In the genomic region with DNA sequence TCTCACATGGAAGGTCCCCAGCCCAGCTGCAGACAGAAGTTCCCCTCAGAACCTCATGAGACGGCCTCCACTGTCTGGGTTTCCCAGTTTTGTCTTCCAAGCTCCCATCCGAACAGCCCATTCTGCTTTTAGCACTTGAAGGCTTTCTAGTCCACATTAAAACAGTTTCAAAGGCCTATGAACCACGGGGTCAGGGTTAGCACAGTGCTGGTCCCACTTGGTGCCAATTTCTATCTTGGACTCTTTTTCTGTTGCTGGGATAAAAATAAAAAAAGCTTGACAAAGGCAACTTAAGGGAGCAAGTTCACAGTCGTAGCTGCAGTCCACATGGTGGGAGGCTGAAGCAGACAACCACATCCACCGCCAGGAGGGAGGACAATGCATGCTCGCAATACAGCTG, we compare ENCODE assay signal across 22 mouse cellular contexts.
"Had no signal": no experiment of that assay in that cellular context is flagged by ENCODE, and none has a peak within 500 bp of the region (broad histone marks: within the 10 kb centered on the region; RNA-seq: fewer than 3 reads in every experiment).

No protein-coding gene starts in this region.

- H3K4me1 ChIP-seq: limb, embryonic 10.5 days; lung, embryonic 15.5 days; neural tube, embryonic 12.5 days; neural tube, embryonic 15.5 days had no signal

- H3K4me2 ChIP-seq: limb, embryonic 13.5 days; lung, embryonic 15.5 days; midbrain, embryonic 11.5 days; neural tube, embryonic 12.5 days; neural tube, embryonic 15.5 days had no signal

- H3K9me3 ChIP-seq: limb, embryonic 10.5 days; limb, embryonic 13.5 days; lung, embryonic 15.5 days; megakaryocyte, embryonic 14.5 days; neural tube, embryonic 12.5 days; neural tube, embryonic 15.5 days had no signal

- H3K27ac ChIP-seq: layer of hippocampus, adult 2 months; limb, embryonic 10.5 days; limb, embryonic 13.5 days; liver, embryonic 14.5 days; lung, embryonic 15.5 days; neural tube, embryonic 12.5 days; neural tube, embryonic 15.5 days; stomach, postnatal 0 days had no signal

- ATAC-seq: intestine, postnatal 0 days had no signal

- H3K27me3 ChIP-seq: limb, embryonic 13.5 days; lung, embryonic 15.5 days; megakaryocyte, embryonic 14.5 days; neural tube, embryonic 12.5 days; neural tube, embryonic 15.5 days had no signal

- H3K4me3 ChIP-seq: layer of hippocampus, adult 2 months; limb, embryonic 10.5 days; limb, embryonic 13.5 days; lung, embryonic 15.5 days; megakaryocyte, embryonic 14.5 days; neural tube, embryonic 12.5 days; neural tube, embryonic 15.5 days had no signal

- H3K9ac ChIP-seq: limb, embryonic 13.5 days; liver, embryonic 14.5 days; liver, postnatal 0 days; lung, embryonic 15.5 days; neural tube, embryonic 12.5 days; neural tube, embryonic 15.5 days had no signal

- DNase-seq: kidney, postnatal 25 days; layer of hippocampus, adult 9-11 months; liver; liver, postnatal 0 days; lung, postnatal 10 days; midbrain, embryonic 14.5 days; right cerebral cortex, adult 18-20 months; right cerebral cortex, postnatal 14 days; right cerebral cortex, postnatal 4 days; thymus, adult 18-20 months; thymus, postnatal 36 days had no signal
